Mouse (Mus musculus): ENCODE data around the gene Setd7.

DNA sequence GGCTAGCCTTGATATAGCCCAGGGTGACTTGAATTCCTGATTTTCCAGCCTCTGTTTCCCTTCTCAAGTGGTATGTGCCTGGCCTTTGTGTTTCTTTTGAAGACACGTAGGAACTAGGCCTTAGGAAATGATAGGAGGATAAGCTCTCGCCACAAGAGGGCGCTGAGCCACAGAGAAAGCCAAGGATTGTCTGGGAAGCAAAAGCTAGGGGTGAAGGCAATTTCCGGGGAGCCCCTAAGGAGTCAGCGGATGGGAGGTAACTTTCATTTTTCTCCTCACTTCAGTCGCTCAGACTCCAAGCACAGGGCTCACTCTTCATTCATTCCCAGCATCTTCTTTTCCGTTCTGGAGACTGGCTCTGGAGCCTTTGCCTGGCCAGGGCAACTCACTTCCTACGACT is 49.8 kb downstream of the Setd7 start:
- TF ChIP-seq CTCF (IDR thresholded peaks at IDR 0.05; ENCODE audit: borderline replicate concordance, insufficient read depth, low read length) (peak; percentile 79; the same call in 1 of the 2 replicates), POLR2A (IDR thresholded peaks at IDR 0.05; ENCODE audit: low read depth, low read length) (no peak)
